Mouse (Mus musculus) CH12.LX (cell line): Measurements from ENCODE around the gene Hoxd4. TPM values are rescaled to one million over a fixed set of nuclear protein-coding genes. Genes with fewer than 3 reads are reported as not detected.

Experiments used
- DNase-seq: peaks from one replicate; pipeline ENCODE4 v3.0.0-alpha.2; 2013; ENCODE audit errors: extremely low read depth
- H3K27ac ChIP-seq: 2 replicates; pipeline ENCODE4 v1.5.1; 2012; ENCODE audit warnings: low read depth, mild to moderate bottlenecking, control low read depth, moderate library complexity; ENCODE audit not compliant: insufficient read depth
- H3K27me3 ChIP-seq: replicated peaks from 2 replicates; pipeline ENCODE3; 2012; ENCODE audit warnings: inconsistent platforms
- H3K36me3 ChIP-seq, 2 experiments: replicated peaks in 1 of 2; 2 replicates each; pipeline versions ENCODE3 to v1.6.1; 2012; ENCODE audit warnings: inconsistent platforms in 1 of 2, low read length in 1 of 2, mild to moderate bottlenecking in 1 of 2, mixed read lengths in 1 of 2, moderate library complexity in 1 of 2; ENCODE audit not compliant: control insufficient read depth in 1 of 2, insufficient read depth in 1 of 2
- H3K4me1 ChIP-seq, 2 experiments: 2 replicates each; pipeline ENCODE4 v1.6.1; 2012; ENCODE audit warnings: inconsistent platforms in 1 of 2, moderate library complexity in 1 of 2; ENCODE audit not compliant: insufficient read depth in 2 of 2, control insufficient read depth in 1 of 2
- H3K4me2 ChIP-seq: 2 replicates; pipeline ENCODE4 v1.6.1; 2012; ENCODE audit warnings: low read depth, mild to moderate bottlenecking, control low read depth; ENCODE audit not compliant: poor library complexity, insufficient read depth, severe bottlenecking
- H3K4me3 ChIP-seq, 3 experiments: fragments of 150-350 bp in 1 of 3; sonication (generic) in 1 of 3; replicated peaks in 1 of 3; 2 replicates each; pipeline versions ENCODE3 to v1.5.1; 2011 to 2012; ENCODE audit warnings: low read depth in 2 of 3, low read length in 2 of 3, mild to moderate bottlenecking in 2 of 3, moderate library complexity in 2 of 3, control low read depth in 1 of 3, improper control_type of control experiment in 1 of 3, inconsistent platforms in 1 of 3, mixed read lengths in 1 of 3; ENCODE audit not compliant: poor library complexity in 1 of 3
- H3K79me2 ChIP-seq: replicated peaks from 2 replicates; pipeline ENCODE4 v1.6.1; 2012; ENCODE audit warnings: mild to moderate bottlenecking, moderate library complexity; ENCODE audit not compliant: control insufficient read depth, poor library complexity, insufficient read depth, severe bottlenecking; ENCODE audit errors: extremely low read depth
- H3K9ac ChIP-seq: 2 replicates; pipeline ENCODE4 v1.6.1; 2012; ENCODE audit warnings: low read depth, mild to moderate bottlenecking, control low read depth, moderate library complexity; ENCODE audit not compliant: insufficient read depth
- H3K9me3 ChIP-seq: replicated peaks from 2 replicates; pipeline ENCODE3; 2012; ENCODE audit warnings: low read length, inconsistent platforms, mixed read lengths
- CHD2 ChIP-seq: IDR thresholded peaks from 2 replicates; pipeline ENCODE4 v1.6.1; 2011; ENCODE audit warnings: low read length, improper control_type of control experiment
- CTCF ChIP-seq, 2 experiments: IDR thresholded peaks in 1 of 2; conservative IDR thresholded peaks in 1 of 2; 2 replicates each; pipeline ENCODE4 v1.5.1; 2011 to 2012; ENCODE audit warnings: low read depth in 2 of 2, low read length in 2 of 2, improper control_type of control experiment in 1 of 2, inconsistent platforms in 1 of 2, mild to moderate bottlenecking in 1 of 2, moderate library complexity in 1 of 2
- E2F4 ChIP-seq: IDR thresholded peaks from 2 replicates; pipeline ENCODE4 v1.6.1; 2011; ENCODE audit warnings: low read depth, low read length, improper control_type of control experiment; ENCODE audit not compliant: insufficient replicate concordance
- JUND ChIP-seq: conservative IDR thresholded peaks from 2 replicates; pipeline ENCODE4 v1.6.1; 2011; ENCODE audit warnings: low read depth, low read length, improper control_type of control experiment
- MAX ChIP-seq: IDR thresholded peaks from 2 replicates; pipeline ENCODE4 v1.6.1; 2011; ENCODE audit warnings: low read length, improper control_type of control experiment
- MYC ChIP-seq: IDR thresholded peaks from 2 replicates; pipeline ENCODE4 v1.6.1; 2011; ENCODE audit warnings: low read depth, mild to moderate bottlenecking, improper control_type of control experiment, low read length
- NELFE ChIP-seq: IDR thresholded peaks from 2 replicates; pipeline ENCODE4 v1.6.1; 2011; ENCODE audit warnings: low read depth, low read length, improper control_type of control experiment
- NRF1 ChIP-seq: IDR thresholded peaks from 2 replicates; pipeline ENCODE4 v1.6.1; 2014; ENCODE audit warnings: low read depth, mild to moderate bottlenecking, inconsistent platforms, low read length, improper control_type of control experiment, moderate library complexity
- PAX5 ChIP-seq: IDR thresholded peaks from 2 replicates; pipeline ENCODE4 v1.6.1; 2012; ENCODE audit warnings: low read length, inconsistent platforms, mixed read lengths
- POLR2AphosphoS2 ChIP-seq: IDR thresholded peaks from 2 replicates; pipeline ENCODE4 v1.6.1; 2011; ENCODE audit warnings: low read depth, low read length, improper control_type of control experiment
- SIN3A ChIP-seq: IDR thresholded peaks from 2 replicates; pipeline ENCODE4 v1.6.1; 2012; ENCODE audit warnings: low read length, improper control_type of control experiment, inconsistent platforms
- UBTF ChIP-seq: IDR thresholded peaks from 2 replicates; pipeline ENCODE4 v1.6.1; 2012; ENCODE audit warnings: low read depth, mild to moderate bottlenecking, inconsistent platforms, low read length, improper control_type of control experiment, moderate library complexity
- USF2 ChIP-seq: conservative IDR thresholded peaks from 2 replicates; pipeline ENCODE4 v1.6.1; 2011; ENCODE audit warnings: low read depth, low read length, improper control_type of control experiment
- ZMIZ1 ChIP-seq: IDR thresholded peaks from 2 replicates; pipeline ENCODE4 v1.6.1; 2012; ENCODE audit warnings: low read depth, mild to moderate bottlenecking, inconsistent platforms, low read length, improper control_type of control experiment
- ZNF384 ChIP-seq: IDR thresholded peaks from 2 replicates; pipeline ENCODE4 v1.6.1; 2012; ENCODE audit warnings: low read depth, low read length, improper control_type of control experiment, inconsistent platforms
- dilution Hi-C: fragments of 300-500 bp; cut with MboI; formaldehyde crosslinking; loops from 2 replicates; pipeline ENCODE4 v1.14.3; 2020; ENCODE audit warnings: low sequenced_read_pairs; ENCODE audit not compliant: extremely low pct_unique_long_range_greater_than_20kb, extremely low pct_ligation_motif_present
- in situ Hi-C: fragments of 300-500 bp; cut with MboI; formaldehyde crosslinking; loops from 3 replicates; pipeline ENCODE4 v1.14.3; 2019; ENCODE audit warnings: low sequenced_read_pairs, low pct_ligation_motif_present, low pct_unique_long_range_greater_than_20kb, mixed read lengths
- polyA plus RNA-seq: library from polyadenylated mRNA; unstranded; fragments of >175 nt; gene quantifications from 2 replicates; pipeline ENCODE4 v1.2.1, GENCODE M21; 2012; ENCODE audit warnings: low read depth; ENCODE audit not compliant: insufficient read length
- total RNA-seq, 2 experiments: library from RNA; depleted of rRNA; stranded (reverse); fragments of 300-350 nt in 1 of 2; fragments of >200 nt in 1 of 2; gene quantifications; 2 replicates each; pipeline ENCODE4 v1.2.3; 2012 to 2014

Hoxd4 gene
- total and polyA plus RNA-seq, 3 experiments, result 6.0 to 9.8 (median 6.3) TPM

DNA sequence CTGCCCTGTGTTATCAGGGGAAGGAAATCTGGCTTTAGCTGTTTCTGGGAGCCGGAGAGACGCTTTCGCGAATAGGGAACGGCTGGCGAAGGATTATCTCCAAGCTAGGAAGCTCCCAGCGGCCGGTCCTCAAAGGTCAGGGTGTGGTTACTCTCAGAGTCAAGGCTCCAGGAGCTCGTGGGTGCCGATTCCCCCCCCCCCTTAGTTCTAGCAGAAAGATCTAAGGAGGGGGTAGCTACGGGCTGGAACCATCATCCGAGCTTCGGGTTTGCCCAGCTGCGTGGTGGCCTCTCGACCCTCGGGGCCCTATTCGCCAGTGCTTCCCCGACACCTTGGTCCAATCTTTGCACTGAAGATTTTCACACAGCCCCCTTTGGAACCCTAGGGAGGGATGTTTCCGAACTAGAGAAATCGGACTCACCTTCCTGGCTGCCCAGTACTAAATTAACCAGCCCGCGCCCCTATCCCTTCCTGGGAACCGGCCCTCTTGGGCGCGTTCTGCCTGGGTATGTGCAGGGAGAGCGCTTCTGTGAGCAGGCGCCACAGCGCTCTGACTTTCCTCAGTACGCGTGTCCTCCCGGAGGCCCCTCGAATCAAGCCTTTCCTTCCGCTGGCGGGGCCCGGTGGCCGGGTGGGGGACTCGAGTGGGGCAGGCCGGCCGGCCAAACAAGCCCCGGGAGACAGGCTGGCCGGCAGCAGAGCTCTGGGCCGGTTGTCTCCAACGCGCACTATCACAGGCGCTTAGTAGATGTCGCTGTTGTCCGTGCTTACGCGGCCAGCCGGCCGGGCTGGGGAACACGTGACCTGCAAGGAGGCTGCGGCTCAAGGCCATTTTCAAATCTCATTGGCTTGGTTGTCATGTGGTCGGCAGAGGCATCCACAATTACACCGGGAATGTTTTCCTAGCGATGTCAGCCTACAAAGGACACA, 20.4 kb upstream of the Hoxd4 start, which contains the start of gene Hoxd10:
Hoxd10 (plus strand) TSS at position 903 of the 930 bp plus-strand sequence.
- DNase-seq, result no peak
- dilution Hi-C loops, result no loop called here
- Histone ChIP-seq H3K79me2 (no peaks in the 10 kb centered on the region), H3K4me3 (no peak within 1 kb of the TSS), H3K27me3 (no peaks in the 10 kb centered on the region), H3K36me3 (no peaks in the 10 kb centered on the region), H3K27ac (no peak within 1 kb of the TSS), H3K9ac (no peak within 1 kb of the TSS), H3K4me1 (no peaks in the 10 kb centered on the region), H3K9me3 (peaks cover 15% of the 10 kb centered on the region), H3K4me2 (no peak within 1 kb of the TSS)
- in situ Hi-C loops, result loop anchor here (10.0 to 25.0 kb wide), 2 partner anchors 454 to 621 kb away; no protein-coding TSS in a partner anchor
- TF ChIP-seq PAX5, result no peak
- no peak for TF ChIP-seq POLR2AphosphoS2
- no peak for TF ChIP-seq SIN3A

DNA sequence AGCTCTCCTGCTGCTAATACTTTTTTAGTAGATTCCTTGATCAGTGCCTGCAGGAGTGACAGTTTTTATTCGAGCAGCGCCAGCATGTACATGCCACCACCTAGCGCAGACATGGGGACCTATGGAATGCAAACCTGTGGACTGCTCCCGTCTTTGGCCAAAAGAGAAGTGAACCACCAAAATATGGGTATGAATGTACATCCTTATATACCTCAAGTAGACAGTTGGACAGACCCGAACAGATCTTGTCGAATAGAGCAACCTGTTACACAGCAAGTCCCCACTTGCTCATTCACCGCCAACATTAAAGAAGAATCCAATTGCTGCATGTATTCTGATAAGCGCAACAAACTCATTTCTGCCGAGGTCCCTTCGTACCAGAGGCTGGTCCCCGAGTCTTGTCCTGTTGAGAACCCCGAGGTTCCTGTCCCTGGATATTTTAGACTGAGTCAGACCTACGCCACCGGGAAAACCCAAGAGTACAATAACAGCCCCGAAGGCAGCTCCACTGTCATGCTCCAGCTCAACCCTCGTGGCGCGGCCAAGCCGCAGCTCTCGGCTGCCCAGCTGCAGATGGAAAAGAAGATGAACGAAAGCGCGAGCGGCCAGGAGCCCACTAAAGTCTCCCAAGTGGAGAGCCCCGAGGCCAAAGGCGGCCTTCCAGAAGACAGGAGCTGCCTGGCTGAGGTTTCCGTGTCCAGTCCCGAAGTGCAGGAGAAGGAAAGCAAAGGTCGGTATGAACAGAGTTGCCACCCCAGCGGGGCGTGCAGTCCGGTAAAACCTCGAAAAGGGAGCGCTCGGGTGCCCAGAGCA, 19.5 kb upstream of the Hoxd4 start:
- no peak for DNase-seq
- H3K27ac ChIP-seq, result no peak overlapping the region
- H3K9ac ChIP-seq, result no peak overlapping the region
- H3K27me3 ChIP-seq, result no peaks in the 10 kb centered on the region
- no peaks in the 10 kb centered on the region for H3K4me1 ChIP-seq
- H3K36me3 ChIP-seq, result no peaks in the 10 kb centered on the region
- TF ChIP-seq NRF1 (no peak), POLR2AphosphoS2 (no peak), USF2 (no peak)
- dilution Hi-C loops (no loop called here), in situ Hi-C loops (loop anchor here (10.0 to 25.0 kb wide), 2 partner anchors 453 to 620 kb away; no protein-coding TSS in a partner anchor)
- no peaks in the 10 kb centered on the region for H3K79me2 ChIP-seq
- no peak overlapping the region for H3K4me3 ChIP-seq
- peaks cover 15% of the 10 kb centered on the region for H3K9me3 ChIP-seq
- no peak overlapping the region for H3K4me2 ChIP-seq

DNA sequence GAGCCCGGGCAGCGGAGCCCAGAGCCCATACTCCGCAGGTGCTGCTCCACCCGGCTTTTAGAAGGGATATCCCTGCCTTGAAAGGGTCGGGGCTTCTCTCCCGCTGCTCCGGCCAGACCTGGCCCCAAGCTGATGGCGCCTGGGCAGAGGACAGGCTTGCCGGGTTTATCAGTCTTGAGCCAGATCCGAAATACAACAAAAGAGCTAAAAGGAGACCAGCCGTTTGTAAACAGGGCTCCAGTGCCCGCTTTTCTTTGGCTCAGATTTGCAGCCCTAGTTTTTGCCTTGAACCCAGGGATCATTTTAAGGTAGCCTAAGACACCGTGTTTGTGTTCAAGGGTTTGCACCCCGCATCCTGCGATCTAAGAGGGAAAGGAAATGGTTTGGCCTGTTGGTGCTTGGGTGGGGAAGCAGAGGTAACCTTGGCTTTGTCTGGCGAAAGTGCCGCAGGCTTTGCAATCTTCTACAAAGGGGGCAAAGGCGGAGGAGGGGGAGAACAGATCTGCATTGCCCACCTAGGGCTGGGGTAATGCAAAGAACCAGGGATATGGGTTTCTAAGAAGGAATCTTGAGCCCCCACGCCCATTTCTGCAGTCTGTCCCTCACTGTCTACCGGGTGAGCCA, 18.8 kb upstream of the Hoxd4 start:
- Histone ChIP-seq H3K4me1 (no peaks in the 10 kb centered on the region), H3K4me2 (no peak overlapping the region), H3K79me2 (no peaks in the 10 kb centered on the region), H3K9me3 (peaks cover 15% of the 10 kb centered on the region), H3K9ac (no peak overlapping the region), H3K4me3 (no peak overlapping the region), H3K27ac (no peak overlapping the region), H3K36me3 (no peaks in the 10 kb centered on the region), H3K27me3 (no peaks in the 10 kb centered on the region)
- TF ChIP-seq CTCF (conservative IDR thresholded peaks at IDR 0.05 in 1 of 2, IDR thresholded peaks at IDR 0.05 in 1 of 2; ENCODE audit: low read depth in 2 of 2, low read length in 2 of 2) (no peak), NELFE (no peak), CHD2 (no peak), ZMIZ1 (no peak), PAX5 (no peak), E2F4 (no peak), JUND (no peak), ZNF384 (no peak), UBTF (no peak), MAX (no peak), POLR2AphosphoS2 (no peak), MYC (no peak)
- in situ Hi-C loops (loop anchor here (10.0 to 25.0 kb wide), 2 partner anchors 452 to 619 kb away; no protein-coding TSS in a partner anchor), dilution Hi-C loops (no loop called here)
- DNase-seq, result no peak
